ENCODE assay signal across 9 mouse cellular contexts in the genomic region with DNA sequence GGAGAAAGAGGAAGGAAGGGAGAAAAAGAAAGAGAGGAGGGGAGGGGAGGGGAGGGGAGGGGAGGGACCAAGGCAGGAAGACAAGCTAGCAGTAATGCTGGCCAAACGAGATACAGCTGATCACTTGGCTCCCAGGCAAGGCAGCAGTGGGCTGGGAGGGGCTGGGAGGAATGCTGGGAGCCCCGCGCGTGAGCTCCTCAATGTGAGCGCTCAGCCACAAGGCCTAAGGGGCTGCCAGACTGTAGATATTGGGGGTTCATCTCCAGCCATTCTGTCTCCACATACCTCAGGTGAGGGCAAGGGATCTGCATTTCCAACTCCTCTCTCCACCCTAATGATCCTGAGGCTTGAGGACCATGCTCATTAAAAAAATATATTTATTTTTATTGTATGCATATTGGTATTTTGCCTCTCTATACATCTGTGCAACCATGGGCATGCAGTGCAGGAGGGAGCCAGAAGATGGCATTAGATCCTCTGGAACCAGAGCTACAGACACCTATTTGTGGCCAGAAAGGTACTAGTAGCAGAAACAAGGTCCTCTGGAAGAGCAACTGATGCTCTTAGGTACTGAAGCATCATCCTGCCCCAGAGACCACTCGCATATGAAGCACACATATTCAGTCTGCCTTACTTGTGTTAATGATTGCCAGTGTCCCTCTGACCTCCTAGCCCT. TPM values are rescaled to one million over a fixed set of nuclear protein-coding genes. Genes with fewer than 3 reads are reported as not detected.
DNase-seq lines count a peak whose midpoint lies in the region; ATAC-seq and TF ChIP-seq lines count a peak whose summit lies in the region.
"Had no signal": no experiment of that assay in that cellular context is flagged by ENCODE, and none has a peak within 500 bp of the region (broad histone marks: within the 10 kb centered on the region; RNA-seq: fewer than 3 reads in every experiment).

No protein-coding gene starts in this region.

- no peak overlapping the region for H3K4me3 ChIP-seq in forebrain, embryonic 11.5 days (ENCODE audit: low read depth, low read length)
- H3K4me3 ChIP-seq in forebrain, embryonic 12.5 days (replicated peaks), result no peak overlapping the region
- H3K4me3 ChIP-seq in thymus, adult 2 months (ENCODE audit: control insufficient read depth, insufficient read depth, low read length), result peak overlapping the region; percentile 28; the same call in 1 of the 2 replicates
- no peak overlapping the region for H3K4me3 ChIP-seq in hindbrain, embryonic 14.5 days (replicated peaks; ENCODE audit: low read length)
- H3K4me3 ChIP-seq in liver, embryonic 16.5 days (ENCODE audit: low read depth, low read length), result no peak overlapping the region
- H3K4me3 ChIP-seq: midbrain, embryonic 12.5 days had no signal

- 38% methylated on average over 6 of the region's 6 CpGs for WGBS in forebrain, embryonic 11.5 days
- WGBS in forebrain, embryonic 12.5 days, result 41% methylated on average over 6 of the region's 6 CpGs
- WGBS in thymus, adult 2 months, result 34% methylated on average over 6 of the region's 6 CpGs
- 26% methylated on average over 6 of the region's 6 CpGs for WGBS in hindbrain, embryonic 14.5 days
- 12% methylated on average over 6 of the region's 6 CpGs for WGBS in liver, embryonic 16.5 days (ENCODE audit: insufficient replicate concordance)

- no peak overlapping the region for H3K4me2 ChIP-seq in forebrain, embryonic 11.5 days (ENCODE audit: low read depth, low read length, severe bottlenecking)
- H3K4me2 ChIP-seq in forebrain, embryonic 12.5 days, result no peak overlapping the region
- no peak overlapping the region for H3K4me2 ChIP-seq in hindbrain, embryonic 14.5 days (replicated peaks)
- H3K4me2 ChIP-seq in liver, embryonic 16.5 days (ENCODE audit: low read depth, low read length), result peak overlapping the region; percentile 12; the same call in 1 of the 2 replicates
- H3K4me2 ChIP-seq: midbrain, embryonic 12.5 days had no signal

- TF ChIP-seq POLR2A in thymus, adult 2 months (IDR thresholded peaks at IDR 0.05; ENCODE audit: control insufficient read depth, extremely low read depth, insufficient read depth, low read length, poor library complexity), result no peak

- H3K4me1 ChIP-seq in forebrain, embryonic 11.5 days (replicated peaks; ENCODE audit: control insufficient read depth, insufficient read depth, low read length), result no peaks in the 10 kb centered on the region
- peaks cover 6% of the 10 kb centered on the region for H3K4me1 ChIP-seq in forebrain, embryonic 12.5 days
- H3K4me1 ChIP-seq in thymus, adult 2 months (replicated peaks; ENCODE audit: control insufficient read depth, insufficient read depth, low read length), result peaks cover 6% of the 10 kb centered on the region
- H3K4me1 ChIP-seq in hindbrain, embryonic 14.5 days (replicated peaks; ENCODE audit: control insufficient read depth, insufficient read depth, low read length), result peaks cover 7% of the 10 kb centered on the region; the same call in 1 of the 2 replicates
- H3K4me1 ChIP-seq in liver, embryonic 16.5 days (ENCODE audit: control insufficient read depth, low read depth, low read length), result peaks cover 2% of the 10 kb centered on the region; the same call in 1 of the 2 replicates
- H3K4me1 ChIP-seq: midbrain, embryonic 12.5 days had no signal

- H3K9me3 ChIP-seq in forebrain, embryonic 11.5 days (ENCODE audit: control insufficient read depth, low read length), result no peaks in the 10 kb centered on the region
- H3K9me3 ChIP-seq in forebrain, embryonic 12.5 days, result no peaks in the 10 kb centered on the region
- H3K9me3 ChIP-seq in hindbrain, embryonic 14.5 days (ENCODE audit: control insufficient read depth, low read length), result no peaks in the 10 kb centered on the region
- no peaks in the 10 kb centered on the region for H3K9me3 ChIP-seq in liver, embryonic 16.5 days (replicated peaks; ENCODE audit: control insufficient read depth, low read length)
- H3K9me3 ChIP-seq: midbrain, embryonic 12.5 days had no signal

- no peak for DNase-seq in forebrain, embryonic 11.5 days (ENCODE audit: low spot score)
- DNase-seq in thymus, adult 2 months, result peak; percentile 53
- DNase-seq in thymus, adult 18-20 months, result no peak
- peak; percentile 45 for DNase-seq in hindbrain, embryonic 14.5 days (ENCODE audit: low spot score)
- peak; percentile 18 to 73 for DNase-seq in spleen, postnatal 10 days (ENCODE audit: low spot score in 2 of 2)
- no peak for DNase-seq in gastrocnemius, adult 8-10 months (ENCODE audit: low spot score in 2 of 2)

- no peak for TF ChIP-seq CTCF in thymus, adult 2 months (IDR thresholded peaks at IDR 0.05; ENCODE audit: borderline replicate concordance, control insufficient read depth, extremely low read depth, insufficient read depth, low read length, poor library complexity)

- H3K27ac ChIP-seq in forebrain, embryonic 11.5 days (ENCODE audit: low read depth, low read length), result no peak overlapping the region
- no peak overlapping the region for H3K27ac ChIP-seq in forebrain, embryonic 12.5 days
- H3K27ac ChIP-seq in thymus, adult 2 months (ENCODE audit: control insufficient read depth, insufficient read depth, low read length), result no peak overlapping the region
- H3K27ac ChIP-seq in hindbrain, embryonic 14.5 days, result no peak overlapping the region
- no peak overlapping the region for H3K27ac ChIP-seq in liver, embryonic 16.5 days (ENCODE audit: low read length)
- H3K27ac ChIP-seq: midbrain, embryonic 12.5 days had no signal

- 0 out of 2 replicates have a peak, but pooled peaks have one; percentile 26 for ATAC-seq in forebrain, embryonic 11.5 days (replicated peaks; ENCODE audit: low FRiP score)
- ATAC-seq in forebrain, embryonic 12.5 days (ENCODE audit: low FRiP score), result no peak; the same call in 1 of the 2 replicates
- peak; percentile 38; the same call in 1 of the 2 replicates for ATAC-seq in hindbrain, embryonic 14.5 days (ENCODE audit: low FRiP score)
- ATAC-seq in liver, embryonic 16.5 days (ENCODE audit: low read depth), result no peak

- no peaks in the 10 kb centered on the region for H3K27me3 ChIP-seq in forebrain, embryonic 11.5 days (ENCODE audit: control insufficient read depth, insufficient read depth, low read length)
- H3K27me3 ChIP-seq in forebrain, embryonic 12.5 days, result no peaks in the 10 kb centered on the region
- H3K27me3 ChIP-seq in thymus, adult 2 months (ENCODE audit: control insufficient read depth, insufficient read depth, low read length), result no peaks in the 10 kb centered on the region
- H3K27me3 ChIP-seq in hindbrain, embryonic 14.5 days (ENCODE audit: control insufficient read depth, insufficient read depth, low read length), result no peaks in the 10 kb centered on the region
- H3K27me3 ChIP-seq in liver, embryonic 16.5 days (ENCODE audit: control insufficient read depth, insufficient read depth, low read depth, low read length), result no peaks in the 10 kb centered on the region
- H3K27me3 ChIP-seq: midbrain, embryonic 12.5 days had no signal

- no peak overlapping the region for H3K9ac ChIP-seq in forebrain, embryonic 11.5 days (ENCODE audit: low read length)
- no peak overlapping the region for H3K9ac ChIP-seq in forebrain, embryonic 12.5 days
- H3K9ac ChIP-seq in hindbrain, embryonic 14.5 days, result no peak overlapping the region
- no peak overlapping the region for H3K9ac ChIP-seq in liver, embryonic 16.5 days (ENCODE audit: low read depth, low read length)
- H3K9ac ChIP-seq: midbrain, embryonic 12.5 days had no signal

- H3K36me3 ChIP-seq in forebrain, embryonic 11.5 days (ENCODE audit: control insufficient read depth, insufficient read depth, low read length), result no peaks in the 10 kb centered on the region
- no peaks in the 10 kb centered on the region for H3K36me3 ChIP-seq in forebrain, embryonic 12.5 days (replicated peaks)
- no peaks in the 10 kb centered on the region for H3K36me3 ChIP-seq in thymus, adult 2 months (ENCODE audit: control insufficient read depth, insufficient read depth, low read length)
- H3K36me3 ChIP-seq in hindbrain, embryonic 14.5 days (replicated peaks; ENCODE audit: control insufficient read depth, insufficient read depth), result no peaks in the 10 kb centered on the region
- no peaks in the 10 kb centered on the region for H3K36me3 ChIP-seq in liver, embryonic 16.5 days (ENCODE audit: control insufficient read depth, insufficient read depth)
- H3K36me3 ChIP-seq: midbrain, embryonic 12.5 days had no signal

RNA-seq across cellular contexts. Expression of a gene that starts 2.6 kb away (rescaled TPM):
- polyA plus RNA-seq in forebrain, embryonic 11.5 days (2014; fragmentation: Nextera tagmentation; extraction: Ambion mirVana), result 13.2 and 15.9 TPM in 2 replicates
- 10.0 and 10.9 TPM in 2 replicates for polyA plus RNA-seq in forebrain, embryonic 12.5 days (2016; fragmentation: Nextera tagmentation; extraction: Ambion mirVana)
- polyA plus RNA-seq in thymus, adult 2 months (2012; rRNA removed), result 15.7 and 17.4 TPM in 2 replicates
- 16.6 and 17.3 TPM in 2 replicates for polyA plus RNA-seq in hindbrain, embryonic 14.5 days (2014; fragmentation: Nextera tagmentation; extraction: Ambion mirVana)
- polyA plus RNA-seq in liver, embryonic 16.5 days (2015; fragmentation: Nextera tagmentation; extraction: Ambion mirVana), result 8.7 and 10.2 TPM in 2 replicates
- 10 to 100 TPM; 25.8 to 39.6 (median 26.4) TPM for total RNA-seq in gastrocnemius, adult 8-10 months (2022)

Comparison
In these comparisons a context has a peak if more than half of its experiments do, and no peak if none do; other contexts are left out.
1. ATAC-seq: peak in forebrain, embryonic 11.5 days (single experiment) and hindbrain, embryonic 14.5 days (single experiment); none in forebrain, embryonic 12.5 days (single experiment) and liver, embryonic 16.5 days (single experiment).
2. DNase-seq: peak in thymus, adult 2 months (single experiment), hindbrain, embryonic 14.5 days (single experiment) and spleen, postnatal 10 days (2 of 2); none in forebrain, embryonic 11.5 days (single experiment), thymus, adult 18-20 months (0 of 2) and gastrocnemius, adult 8-10 months (0 of 2).